Mouse (Mus musculus): ENCODE results near the gene Heatr1.

Heatr1 gene

GRCm38 (mm10) chr13:12394609-12395505 lies at the start of gene Heatr1:
Gene Heatr1 (plus strand): TSS chr13:12395027.
- peak; percentile 72 for DNase-seq

- no peak for DNase-seq
These were observed 48.0 kb upstream of the Heatr1 start for GRCm38 (mm10) chr13:12346837-12347236.

GRCm38 (mm10) chr13:12349197-12349824 lies 45.5 kb upstream of the Heatr1 start:
- DNase-seq, result no peak

- DNase-seq, result no peak
These were observed 38.6 kb upstream of the Heatr1 start for GRCm38 (mm10) chr13:12356184-12356583.

- no peak for DNase-seq
These were observed 37.3 kb upstream of the Heatr1 start for GRCm38 (mm10) chr13:12357554-12357953.

GRCm38 (mm10) chr13:12361486-12361885 lies 33.3 kb upstream of the Heatr1 start:
- no peak for DNase-seq

GRCm38 (mm10) chr13:12369041-12369621 lies 25.7 kb upstream of the Heatr1 start:
- peak; percentile 13 for DNase-seq

- DNase-seq, result no peak
These were observed 24.9 kb upstream of the Heatr1 start for GRCm38 (mm10) chr13:12369930-12370329.

GRCm38 (mm10) chr13:12372755-12373154 lies 22.1 kb upstream of the Heatr1 start:
- no peak for DNase-seq

GRCm38 (mm10) chr13:12376778-12377177 lies 18.0 kb upstream of the Heatr1 start:
- DNase-seq, result no peak

- DNase-seq, result no peak
These were observed 10.0 kb upstream of the Heatr1 start for GRCm38 (mm10) chr13:12384796-12385195.

- DNase-seq, result no peak
These were observed 8.5 kb upstream of the Heatr1 start for GRCm38 (mm10) chr13:12386286-12386685.

- peak; percentile 7 for DNase-seq
These were observed 744 bp downstream of the Heatr1 start for GRCm38 (mm10) chr13:12395571-12395970.

GRCm38 (mm10) chr13:12408343-12409066 lies 13.7 kb downstream of the Heatr1 start:
- no peak for DNase-seq

GRCm38 (mm10) chr13:12412016-12412415 lies 17.2 kb downstream of the Heatr1 start:
- DNase-seq, result no peak

GRCm38 (mm10) chr13:12420596-12420995 lies 25.8 kb downstream of the Heatr1 start:
- no peak for DNase-seq

- no peak for DNase-seq
These were observed 33.7 kb downstream of the Heatr1 start for GRCm38 (mm10) chr13:12428556-12428955.

GRCm38 (mm10) chr13:12433843-12434242 lies 39.0 kb downstream of the Heatr1 start:
- DNase-seq, result no peak

GRCm38 (mm10) chr13:12439586-12439985 lies 44.8 kb downstream of the Heatr1 start:
- DNase-seq, result no peak

- DNase-seq, result no peak
These were observed 46.0 kb downstream of the Heatr1 start for GRCm38 (mm10) chr13:12440813-12441212.

- no peak for DNase-seq
These were observed 47.3 kb downstream of the Heatr1 start for GRCm38 (mm10) chr13:12442008-12442587.

GRCm38 (mm10) chr13:12453150-12453549 lies 58.3 kb downstream of the Heatr1 start:
- no peak for DNase-seq
